Mouse (Mus musculus) skeletal muscle tissue, adult 2 months (tissue): Measurements from ENCODE around the gene Hrk.

Experiments used
- DNase-seq: peaks from one replicate; pipeline ENCODE4 v3.0.0-alpha.2; 2012; ENCODE audit warnings: low read depth, low spot score

Hrk gene

DNA sequence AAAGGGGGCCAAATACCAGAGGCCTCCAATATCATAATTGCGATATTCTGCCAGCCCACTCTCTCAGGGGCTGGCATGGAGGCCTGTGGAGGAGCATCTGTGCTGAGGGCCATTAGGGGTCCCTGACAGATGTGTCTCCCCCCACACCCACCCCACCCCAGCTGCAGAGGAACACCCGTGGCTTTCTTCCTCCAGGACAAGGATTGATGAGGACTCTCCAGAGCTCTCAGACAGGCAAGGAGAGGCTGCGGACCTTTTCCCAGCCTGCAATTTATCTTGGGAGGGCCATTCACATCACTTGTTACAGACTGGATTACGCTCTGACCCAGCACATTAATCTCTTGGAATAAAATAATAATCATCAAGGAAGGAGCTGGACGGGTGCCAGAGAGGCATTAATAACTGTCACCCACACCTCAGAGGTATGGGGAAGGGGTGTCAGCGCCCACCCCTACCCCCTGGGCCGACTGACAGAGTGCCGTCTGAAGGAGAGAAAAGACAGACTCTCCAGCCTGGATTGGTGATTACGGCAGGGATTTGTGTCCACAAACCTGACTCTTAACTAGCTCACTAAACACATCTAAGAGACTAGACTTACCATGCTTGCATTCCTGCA is 58.8 kb downstream of the Hrk start:
- no peak for DNase-seq

DNA sequence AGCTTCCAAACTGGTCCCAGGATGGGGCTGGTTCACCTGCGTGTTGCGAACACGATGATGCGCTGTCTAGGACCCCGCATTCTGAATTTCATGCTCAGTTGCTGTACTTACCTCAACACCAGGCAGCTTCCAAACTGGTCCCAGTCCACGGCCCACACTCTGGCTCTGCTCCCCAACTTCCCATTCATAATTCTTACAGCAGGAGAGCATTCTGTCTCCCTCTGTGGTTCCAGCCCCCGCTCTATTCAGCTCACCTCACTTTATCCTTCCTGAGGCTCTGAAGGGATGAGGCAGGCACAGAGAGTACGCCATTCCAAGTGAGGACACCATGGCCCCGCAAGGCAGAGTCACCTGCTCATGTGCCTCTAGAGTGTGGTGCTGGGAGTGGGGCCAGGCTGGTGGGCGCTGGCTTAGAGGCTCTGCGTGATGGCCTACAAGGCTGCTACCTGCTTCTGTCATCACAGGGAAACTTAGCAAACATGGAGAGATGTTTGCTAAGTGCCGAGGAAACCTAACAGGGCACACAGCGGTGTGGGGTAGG is 65.7 kb downstream of the Hrk start:
- no peak for DNase-seq

DNA sequence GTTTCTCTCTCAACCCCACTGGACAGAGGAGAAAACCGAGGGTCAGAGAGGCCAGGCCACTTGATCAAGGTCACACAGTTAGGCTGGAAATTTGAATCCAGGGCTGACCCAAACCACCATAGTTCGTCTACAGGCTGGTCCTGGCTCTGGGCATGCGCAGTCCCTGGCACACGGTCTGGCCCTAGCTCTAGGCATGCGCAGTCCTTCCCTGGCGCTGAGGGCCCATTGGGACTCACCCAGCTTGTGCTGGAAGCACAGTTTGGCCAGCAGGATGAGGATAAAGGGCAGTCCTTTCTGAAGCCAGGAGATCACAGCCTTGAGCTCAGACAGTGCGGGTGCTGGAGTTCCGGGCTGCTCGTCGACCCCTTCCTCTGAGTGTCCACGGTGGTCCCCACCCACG is 72.4 kb downstream of the Hrk start:
- DNase-seq, result no peak
